Comparison of ENCODE assay signal across 28 mouse cellular contexts in the genomic region with DNA sequence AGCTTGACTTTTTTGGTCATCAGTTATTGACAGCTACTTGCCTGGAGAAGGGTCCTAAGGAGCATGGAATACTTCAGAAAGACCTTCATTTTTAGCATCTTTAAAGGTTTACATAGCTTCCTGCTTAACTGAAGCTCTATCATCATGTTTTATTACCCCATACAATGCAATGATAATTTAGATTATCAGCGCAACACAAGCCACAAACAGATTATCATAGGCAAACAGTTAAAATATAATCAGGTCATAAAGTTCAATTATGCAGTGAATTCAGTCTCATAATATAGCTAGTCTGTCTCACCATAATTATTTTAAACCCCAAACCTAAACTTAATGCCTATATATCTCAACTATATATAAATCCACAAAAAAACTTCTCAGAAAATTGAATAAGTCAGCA.
"Had no signal": no experiment of that assay in that cellular context is flagged by ENCODE, and none has a peak within 500 bp of the region (broad histone marks: within the 10 kb centered on the region; RNA-seq: fewer than 3 reads in every experiment).

No protein-coding gene starts in this region.

- H3K9me3 ChIP-seq: limb, embryonic 10.5 days; limb, embryonic 12.5 days; limb, embryonic 13.5 days; limb, embryonic 15.5 days; liver, embryonic 12.5 days; liver, embryonic 13.5 days; liver, embryonic 15.5 days; lung, embryonic 15.5 days; megakaryocyte, embryonic 14.5 days; midbrain, embryonic 10.5 days; midbrain, embryonic 12.5 days; midbrain, embryonic 13.5 days; midbrain, embryonic 15.5 days; neural tube, embryonic 12.5 days had no signal

- H3K27me3 ChIP-seq: limb, embryonic 12.5 days; limb, embryonic 13.5 days; limb, embryonic 15.5 days; liver, embryonic 12.5 days; liver, embryonic 13.5 days; liver, embryonic 15.5 days; lung, embryonic 15.5 days; megakaryocyte, embryonic 14.5 days; midbrain, embryonic 12.5 days; midbrain, embryonic 13.5 days; midbrain, embryonic 15.5 days; neural tube, embryonic 12.5 days had no signal

- DNase-seq: left cerebral cortex, postnatal 4 days; liver; liver, embryonic 13.5 days; liver, postnatal 0 days; lung, adult 18-20 months; lung, adult 2 months; lung, embryonic 14.5 days; lung, postnatal 10 days; lung, postnatal 14 days; lung, postnatal 36 days; lung, postnatal 4 days; midbrain, embryonic 14.5 days had no signal

- H3K4me1 ChIP-seq: limb, embryonic 10.5 days; limb, embryonic 12.5 days; limb, embryonic 13.5 days; limb, embryonic 15.5 days; liver, embryonic 12.5 days; liver, embryonic 13.5 days; liver, embryonic 15.5 days; lung, embryonic 15.5 days; megakaryocyte, embryonic 14.5 days; midbrain, embryonic 10.5 days; midbrain, embryonic 12.5 days; midbrain, embryonic 13.5 days; midbrain, embryonic 15.5 days; neural tube, embryonic 12.5 days had no signal

- H3K27ac ChIP-seq: limb, embryonic 10.5 days; limb, embryonic 12.5 days; limb, embryonic 13.5 days; limb, embryonic 15.5 days; liver, embryonic 12.5 days; liver, embryonic 13.5 days; liver, embryonic 14.5 days; liver, embryonic 15.5 days; lung, embryonic 15.5 days; macrophage; midbrain, embryonic 10.5 days; midbrain, embryonic 12.5 days; midbrain, embryonic 13.5 days; midbrain, embryonic 15.5 days; neural tube, embryonic 12.5 days had no signal

- H3K9ac ChIP-seq: limb, embryonic 12.5 days; limb, embryonic 13.5 days; limb, embryonic 15.5 days; liver, embryonic 12.5 days; liver, embryonic 13.5 days; liver, embryonic 14.5 days; liver, embryonic 15.5 days; liver, postnatal 0 days; lung, embryonic 14.5 days; lung, embryonic 15.5 days; midbrain, embryonic 12.5 days; midbrain, embryonic 13.5 days; midbrain, embryonic 15.5 days; neural tube, embryonic 12.5 days had no signal

- H3K36me3 ChIP-seq: limb, embryonic 10.5 days; limb, embryonic 12.5 days; limb, embryonic 13.5 days; limb, embryonic 15.5 days; liver, embryonic 12.5 days; liver, embryonic 13.5 days; liver, embryonic 15.5 days; lung, embryonic 15.5 days; midbrain, embryonic 10.5 days; midbrain, embryonic 12.5 days; midbrain, embryonic 13.5 days; midbrain, embryonic 15.5 days; neural tube, embryonic 12.5 days had no signal

- H3K4me3 ChIP-seq: limb, embryonic 10.5 days; limb, embryonic 12.5 days; limb, embryonic 13.5 days; limb, embryonic 15.5 days; liver, embryonic 12.5 days; liver, embryonic 13.5 days; liver, embryonic 15.5 days; lung, embryonic 15.5 days; megakaryocyte, embryonic 14.5 days; midbrain, embryonic 10.5 days; midbrain, embryonic 12.5 days; midbrain, embryonic 13.5 days; midbrain, embryonic 15.5 days; myocyte; neural tube, embryonic 12.5 days had no signal
